Mouse (Mus musculus): Measurements from ENCODE around the gene Uchl5. TPM values are rescaled to one million over a fixed set of nuclear protein-coding genes. Genes with fewer than 3 reads are reported as not detected.

Uchl5 gene
- total RNA-seq (2023): 10 to 100 TPM; 30.5 to 30.8 TPM

GRCm38 (mm10) chr1:143776446-143777411 is at the start of gene Uchl5, which contains the start of gene Trove2:
TSS of gene Uchl5 (plus strand) at chr1:143777272.
TSS of gene Trove2 (minus strand) at chr1:143777068.

Other genes starting within 250 kb of the Uchl5 start
- not detected for gene B3galt2, start 136.6 kb upstream of the Uchl5 start, total RNA-seq (2023)
- gene Cdc73, start 74.4 kb upstream of the Uchl5 start, total RNA-seq (2023): 10 to 100 TPM; 93.8 to 95.4 TPM
- 10 to 100 TPM; 27.6 to 44.7 TPM for gene Glrx2, start 60.9 kb upstream of the Uchl5 start, total RNA-seq (2023)
- 1 to 10 TPM; 2.4 to 3.2 TPM for gene Trove2, start 204 bp upstream of the Uchl5 start, total RNA-seq (2023)
- 100 to 1,000 TPM; 420 to 820 TPM for gene Rgs2, start 226.9 kb downstream of the Uchl5 start, total RNA-seq (2023)

All from B cell, adult 67 days (primary cell).